8 mouse cellular contexts compared by ENCODE assay signal in the genomic region with DNA sequence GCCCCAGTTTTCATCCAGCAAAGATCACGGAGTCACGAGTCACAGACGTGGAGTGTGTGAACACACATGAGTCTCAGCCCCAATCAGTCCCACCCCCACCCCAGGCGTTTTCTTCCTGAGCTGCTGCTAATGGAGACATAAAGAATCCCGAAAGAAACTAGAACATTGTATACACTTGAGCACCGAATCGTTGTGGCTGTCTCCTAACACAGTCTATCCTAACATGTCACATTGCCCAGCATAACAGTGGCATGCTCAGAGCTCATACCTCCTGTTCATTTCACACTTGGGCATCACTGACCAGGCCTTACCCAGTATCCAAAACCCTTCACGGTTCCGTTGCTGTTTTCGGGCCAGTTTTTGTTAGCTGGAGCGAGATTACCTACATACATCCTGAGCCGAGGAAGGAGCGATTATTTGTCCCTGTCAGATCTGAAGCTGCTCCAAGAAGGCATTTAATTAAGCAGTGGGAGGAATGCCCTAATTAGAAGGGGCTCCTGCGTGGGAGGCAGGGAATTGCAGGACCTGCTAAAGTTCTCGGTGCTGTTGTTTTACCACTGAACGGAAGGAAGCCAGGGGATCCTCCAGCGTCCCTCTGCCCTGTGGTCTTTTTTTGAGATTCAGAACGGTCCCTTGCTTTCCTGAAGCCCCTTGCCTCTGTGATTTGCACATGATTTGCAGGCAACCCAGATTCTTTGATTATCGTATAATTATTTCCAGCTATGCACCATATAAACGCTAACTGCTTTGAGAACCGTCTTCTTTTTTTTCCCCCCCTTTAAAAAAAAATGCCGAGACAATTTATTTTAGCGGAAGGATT. TPM values are rescaled to one million over a fixed set of nuclear protein-coding genes. Genes with fewer than 3 reads are reported as not detected.
DNase-seq lines count a peak whose midpoint lies in the region; ATAC-seq and TF ChIP-seq lines count a peak whose summit lies in the region.

No protein-coding gene starts in this region.

- H3K4me3 ChIP-seq in forebrain, embryonic 13.5 days, result peak overlapping the region; percentile 37
- H3K4me3 ChIP-seq in olfactory bulb, adult 2 months (ENCODE audit: insufficient read depth, low read depth, low read length), result peak overlapping the region; percentile 20

- TF ChIP-seq CTCF in olfactory bulb, adult 2 months (IDR thresholded peaks at IDR 0.05; ENCODE audit: insufficient read depth, low read depth, low read length), result no peak

- peaks cover 26% of the 10 kb centered on the region for H3K4me1 ChIP-seq in forebrain, embryonic 13.5 days
- peaks cover 26% of the 10 kb centered on the region for H3K4me1 ChIP-seq in olfactory bulb, adult 2 months (ENCODE audit: control insufficient read depth, insufficient read depth, low read length)

- no peaks in the 10 kb centered on the region for H3K36me3 ChIP-seq in forebrain, embryonic 13.5 days (ENCODE audit: poor library complexity, severe bottlenecking)

- peak; percentile 86 for DNase-seq in heart, adult 11 months
- DNase-seq in heart, adult 9 months (ENCODE audit: low spot score in 2 of 2), result no peak
- DNase-seq in Muller cell, postnatal 12 days (ENCODE audit: inconsistent ontology term), result peak; percentile 77
- DNase-seq in layer of hippocampus, postnatal 14 days (ENCODE audit: low spot score in 2 of 2), result peak; percentile 7 to 19
- no peak for DNase-seq in adrenal gland, postnatal 14 days
- no peak for DNase-seq in ovary, postnatal 36 days (ENCODE audit: low spot score)

- no peaks in the 10 kb centered on the region for H3K9me3 ChIP-seq in forebrain, embryonic 13.5 days (replicated peaks)

- H3K9ac ChIP-seq in forebrain, embryonic 13.5 days, result peak overlapping the region; percentile 54

- peak overlapping the region; percentile 31; the same call in 1 of the 2 replicates for H3K27ac ChIP-seq in forebrain, embryonic 13.5 days
- peak overlapping the region; percentile 61 for H3K27ac ChIP-seq in olfactory bulb, adult 2 months (ENCODE audit: insufficient read depth, low read depth, low read length)

- no peak for TF ChIP-seq POLR2A in olfactory bulb, adult 2 months (IDR thresholded peaks at IDR 0.05; ENCODE audit: insufficient read depth, low read depth, low read length)

- no peaks in the 10 kb centered on the region for H3K27me3 ChIP-seq in forebrain, embryonic 13.5 days

- WGBS in forebrain, embryonic 13.5 days, result 10% methylated on average over 23 of the region's 23 CpGs
- 8% methylated on average over 23 of the region's 23 CpGs for WGBS in olfactory bulb, adult 2 months

- ATAC-seq in forebrain, embryonic 13.5 days, result peak; percentile 34; the same call in 1 of the 2 replicates

- H3K4me2 ChIP-seq in forebrain, embryonic 13.5 days, result peak overlapping the region; percentile 64

RNA-seq across cellular contexts. Expression of a gene that starts 53.4 kb away (rescaled TPM):
- polyA plus RNA-seq in forebrain, embryonic 13.5 days (2015; fragmentation: Nextera tagmentation; extraction: Ambion mirVana), result 313 and 318 TPM in 2 replicates
- total RNA-seq in layer of hippocampus, postnatal 14 days (2021), result 100 to 1,000 TPM; 164 to 177 TPM
- polyA plus RNA-seq in olfactory bulb, adult 2 months (2012; ENCODE audit: insufficient read depth, insufficient read length, low replicate concordance, missing spikeins), result not detected in 2 replicates
- 153 and 160 TPM in 2 replicates for total RNA-seq in adrenal gland, postnatal 14 days (2021)

Comparison
In these comparisons a context has a peak if more than half of its experiments do, and no peak if none do; other contexts are left out.
1. DNase-seq: peak in heart, adult 11 months (single experiment), Muller cell, postnatal 12 days (single experiment) and layer of hippocampus, postnatal 14 days (2 of 2); none in heart, adult 9 months (0 of 2), adrenal gland, postnatal 14 days (single experiment) and ovary, postnatal 36 days (single experiment).